Mouse (Mus musculus) right cerebral cortex, postnatal 10 days (tissue): Measurements from ENCODE around the gene Smurf2.

ENCODE experiments used
- DNase-seq, 2 experiments: peaks; one replicate each; pipeline ENCODE4 v3.0.0; 2021; ENCODE audit warnings: low spot score in 2 of 2

The Smurf2 gene

GRCm38 (mm10) chr11:106777395-106777794 lies 143.1 kb downstream of the Smurf2 start:
- DNase-seq = no peak

GRCm38 (mm10) chr11:106776960-106777359 lies 143.6 kb downstream of the Smurf2 start:
- no peak for DNase-seq

GRCm38 (mm10) chr11:106773061-106773460 lies 147.5 kb downstream of the Smurf2 start:
- DNase-seq = no peak

GRCm38 (mm10) chr11:106770195-106770974 lies 150.1 kb downstream of the Smurf2 start:
- DNase-seq = peak in 1 of 2 experiments; percentile 23
